Mouse (Mus musculus): ENCODE results near the gene Epas1. TPM values are rescaled to one million over a fixed set of nuclear protein-coding genes. Genes with fewer than 3 reads are reported as not detected.
A peak's percentile ranks its signal among the peaks of the same experiment; 100 is the strongest.

Gene Epas1
- polyA plus RNA-seq (2011; ENCODE audit: insufficient read length, low read depth, missing spikeins): 3.0 and 3.3 TPM in 2 replicates

DNA sequence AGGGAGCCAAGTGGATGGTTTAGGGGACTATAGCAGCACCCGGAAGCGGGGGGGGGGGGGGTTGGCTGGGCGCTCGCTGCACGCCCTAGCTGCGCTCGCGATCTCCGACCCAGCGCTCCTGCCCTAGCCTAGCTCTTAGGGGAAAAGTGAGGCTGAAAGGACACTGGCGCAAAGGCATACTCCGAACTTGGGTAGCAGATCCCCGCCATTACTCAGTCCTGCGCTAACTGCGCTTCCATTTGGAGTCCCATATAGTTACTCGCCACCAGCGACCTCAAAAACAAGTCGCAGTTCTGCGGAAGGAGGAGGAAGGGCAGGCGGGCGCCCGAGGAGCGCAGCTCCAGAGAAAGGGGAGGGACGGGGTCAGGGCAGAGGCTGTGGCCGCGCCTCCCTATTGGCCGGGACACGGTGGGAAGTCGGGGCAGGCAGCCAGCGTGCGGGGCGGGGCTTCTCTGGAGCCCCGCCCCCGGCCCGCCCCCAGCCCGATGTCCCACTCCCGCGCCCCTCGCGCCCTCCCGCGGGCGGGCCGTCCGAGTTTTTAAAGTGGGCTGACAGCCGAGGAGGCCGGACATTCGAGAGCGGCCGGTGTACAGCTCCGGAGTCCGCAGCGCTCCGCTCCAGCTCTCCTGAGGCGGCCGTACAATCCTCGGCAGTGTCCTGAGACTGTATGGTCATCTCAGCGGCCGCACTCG is at the start of gene Epas1:
Epas1 (plus strand) TSS at position 571 of the 692 bp plus-strand sequence.
- Histone ChIP-seq H3K4me3 (ENCODE audit: insufficient read depth, low read length) (peak within 1 kb of the TSS; percentile 81), H3K4me1 (ENCODE audit: control insufficient read depth, insufficient read depth, low read length) (peaks cover 2% of the 10 kb centered on the region), H3K27ac (ENCODE audit: insufficient read depth, low read length) (no peak within 1 kb of the TSS)
- TF ChIP-seq CTCF (IDR thresholded peaks at IDR 0.05; ENCODE audit: borderline replicate concordance, insufficient read depth, low read length): no peak
- TF ChIP-seq POLR2A (IDR thresholded peaks at IDR 0.05; ENCODE audit: low read depth, low read length): peak; percentile 36

DNA sequence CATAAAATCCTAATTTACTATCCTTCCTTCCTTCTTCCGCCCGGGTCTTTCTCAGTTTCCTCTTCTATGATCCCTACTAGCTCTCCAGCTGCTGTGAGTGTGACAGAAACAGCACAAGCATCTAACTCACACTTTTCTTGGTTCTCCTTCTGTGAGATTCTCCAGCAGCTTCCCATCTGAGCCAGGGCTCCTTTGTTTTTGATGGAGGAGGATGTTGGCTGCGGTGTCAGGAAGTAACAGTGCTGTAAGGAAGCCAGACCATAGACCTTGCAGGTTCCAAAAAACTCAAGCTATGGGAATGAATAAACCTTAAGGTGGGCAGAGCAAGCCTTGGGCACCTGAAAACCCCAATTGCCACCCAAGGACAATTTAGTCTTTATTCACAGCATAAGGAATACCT is 48.3 kb upstream of the Epas1 start:
- H3K4me1 ChIP-seq (ENCODE audit: control insufficient read depth, insufficient read depth, low read length): no peaks in the 10 kb centered on the region
- no peak overlapping the region for H3K27ac ChIP-seq (ENCODE audit: insufficient read depth, low read length)
- TF ChIP-seq POLR2A (IDR thresholded peaks at IDR 0.05; ENCODE audit: low read depth, low read length) (no peak), CTCF (IDR thresholded peaks at IDR 0.05; ENCODE audit: borderline replicate concordance, insufficient read depth, low read length) (no peak)
- H3K4me3 ChIP-seq (ENCODE audit: insufficient read depth, low read length): no peak overlapping the region

DNA sequence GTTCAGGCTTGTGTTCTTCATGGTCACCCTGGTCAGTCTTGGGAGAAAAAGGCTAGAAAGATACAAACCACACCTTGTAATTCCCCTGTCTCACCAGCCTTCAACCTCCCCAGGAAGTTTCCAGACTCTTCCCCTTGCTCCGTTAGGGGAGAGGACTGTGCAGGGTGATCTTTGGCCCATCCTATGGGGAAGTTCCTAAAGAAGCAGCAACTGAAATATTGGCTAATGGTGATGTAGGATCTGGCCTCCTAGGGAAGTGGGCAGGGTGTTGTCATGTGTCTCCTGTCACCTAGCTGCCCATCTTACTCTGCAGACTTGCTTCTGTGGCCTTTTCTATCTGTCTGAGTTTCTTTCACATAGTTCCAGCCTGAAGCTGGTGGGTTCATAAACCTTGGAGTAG is 47.0 kb upstream of the Epas1 start:
- no peaks in the 10 kb centered on the region for H3K4me1 ChIP-seq (ENCODE audit: control insufficient read depth, insufficient read depth, low read length)
- no peak for TF ChIP-seq POLR2A (IDR thresholded peaks at IDR 0.05; ENCODE audit: low read depth, low read length)
- TF ChIP-seq CTCF (IDR thresholded peaks at IDR 0.05; ENCODE audit: borderline replicate concordance, insufficient read depth, low read length): no peak
- H3K27ac ChIP-seq (ENCODE audit: insufficient read depth, low read length): no peak overlapping the region
- no peak overlapping the region for H3K4me3 ChIP-seq (ENCODE audit: insufficient read depth, low read length)

DNA sequence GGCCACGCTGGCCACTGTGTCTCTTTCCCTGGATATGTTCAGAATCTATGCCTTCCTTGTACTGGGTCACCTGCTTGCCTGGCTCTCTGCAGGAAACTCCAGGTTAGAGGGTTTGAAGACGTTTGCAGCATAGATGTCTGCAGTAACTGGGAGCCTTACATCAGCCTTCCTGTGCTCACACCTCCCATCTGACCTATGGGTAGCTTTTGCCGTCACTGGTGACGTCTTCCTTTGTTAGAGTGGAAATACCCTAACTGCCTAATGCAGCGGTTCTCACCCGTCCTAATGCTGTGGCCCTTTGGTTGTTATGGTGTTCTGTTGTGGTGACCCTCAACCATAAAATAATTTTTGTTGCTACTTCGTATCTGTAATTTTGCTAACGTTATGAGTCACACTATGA is 43.7 kb upstream of the Epas1 start:
- no peak overlapping the region for H3K4me3 ChIP-seq (ENCODE audit: insufficient read depth, low read length)

DNA sequence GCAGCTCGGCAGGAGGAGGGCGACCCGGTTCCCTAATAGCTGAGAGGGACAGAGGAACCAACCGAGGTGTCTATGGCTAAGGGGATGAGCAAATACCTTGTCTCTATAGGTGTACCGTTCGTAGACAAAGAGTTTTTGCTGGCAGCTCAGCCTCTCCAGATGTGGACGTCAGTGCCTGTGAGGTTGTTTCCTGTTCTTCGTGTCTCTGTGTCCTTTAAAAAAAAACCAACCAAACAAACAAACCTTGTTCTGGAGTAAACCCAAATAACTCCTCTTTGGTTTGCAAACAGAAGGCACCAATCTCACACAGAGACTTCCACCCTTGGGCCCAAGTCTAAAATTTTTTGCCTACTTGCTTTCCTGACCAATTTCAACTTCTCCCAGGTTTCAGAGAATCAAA is 43.1 kb upstream of the Epas1 start:
- no peak overlapping the region for H3K4me3 ChIP-seq (ENCODE audit: insufficient read depth, low read length)
- TF ChIP-seq CTCF (IDR thresholded peaks at IDR 0.05; ENCODE audit: borderline replicate concordance, insufficient read depth, low read length) (no peak), POLR2A (IDR thresholded peaks at IDR 0.05; ENCODE audit: low read depth, low read length) (no peak)
- no peaks in the 10 kb centered on the region for H3K4me1 ChIP-seq (ENCODE audit: control insufficient read depth, insufficient read depth, low read length)
- H3K27ac ChIP-seq (ENCODE audit: insufficient read depth, low read length): no peak overlapping the region

More for the DNA sequence above, 43.7 kb upstream of the Epas1 start:
- no peaks in the 10 kb centered on the region for H3K4me1 ChIP-seq (ENCODE audit: control insufficient read depth, insufficient read depth, low read length)
- TF ChIP-seq CTCF (IDR thresholded peaks at IDR 0.05; ENCODE audit: borderline replicate concordance, insufficient read depth, low read length) (no peak), POLR2A (IDR thresholded peaks at IDR 0.05; ENCODE audit: low read depth, low read length) (no peak)
- no peak overlapping the region for H3K27ac ChIP-seq (ENCODE audit: insufficient read depth, low read length)

DNA sequence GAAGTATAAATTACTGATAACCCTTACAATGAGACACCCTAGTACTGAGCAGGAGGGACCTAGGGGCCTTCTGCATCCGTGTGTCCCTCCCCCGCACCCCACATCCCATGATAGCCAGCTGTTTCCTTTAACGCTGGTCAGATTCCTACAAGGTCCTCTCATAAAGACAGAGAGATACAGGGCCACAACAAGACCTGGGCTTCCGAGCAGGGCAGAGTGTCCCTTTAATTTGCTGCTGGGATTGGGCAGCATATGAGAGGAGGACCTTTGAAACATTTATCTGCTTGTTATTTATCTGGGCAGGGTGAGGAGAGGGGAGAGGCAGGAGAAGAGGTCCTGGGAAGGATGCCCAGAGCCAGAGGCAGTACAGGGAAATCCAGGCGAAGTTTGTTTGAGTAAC is 41.6 kb upstream of the Epas1 start:
- H3K4me3 ChIP-seq (ENCODE audit: insufficient read depth, low read length): no peak overlapping the region
- no peaks in the 10 kb centered on the region for H3K4me1 ChIP-seq (ENCODE audit: control insufficient read depth, insufficient read depth, low read length)
- no peak overlapping the region for H3K27ac ChIP-seq (ENCODE audit: insufficient read depth, low read length)
- TF ChIP-seq CTCF (IDR thresholded peaks at IDR 0.05; ENCODE audit: borderline replicate concordance, insufficient read depth, low read length) (no peak), POLR2A (IDR thresholded peaks at IDR 0.05; ENCODE audit: low read depth, low read length) (no peak)

DNA sequence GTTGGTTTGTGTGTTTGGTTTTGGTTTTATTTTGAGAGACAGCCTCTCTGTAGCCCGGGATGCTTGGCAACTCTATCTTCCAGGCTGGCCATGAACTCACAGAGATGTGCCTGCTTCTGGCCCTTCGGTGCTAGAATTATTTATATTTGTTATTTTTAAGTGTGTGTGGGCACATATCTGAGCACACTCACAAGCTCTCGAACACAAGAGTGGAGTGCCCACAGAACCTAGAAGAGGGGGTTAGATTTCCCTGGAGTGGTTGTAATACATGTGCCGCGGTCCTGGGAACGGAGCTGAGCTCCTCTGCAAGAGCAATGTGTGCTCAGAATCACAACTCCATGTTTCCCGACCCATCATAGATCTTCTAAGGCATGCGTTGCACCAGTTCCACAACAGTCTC is 40.9 kb upstream of the Epas1 start:
- Histone ChIP-seq H3K27ac (ENCODE audit: insufficient read depth, low read length) (no peak overlapping the region), H3K4me3 (ENCODE audit: insufficient read depth, low read length) (no peak overlapping the region), H3K4me1 (ENCODE audit: control insufficient read depth, insufficient read depth, low read length) (no peaks in the 10 kb centered on the region)
- TF ChIP-seq CTCF (IDR thresholded peaks at IDR 0.05; ENCODE audit: borderline replicate concordance, insufficient read depth, low read length): no peak
- TF ChIP-seq POLR2A (IDR thresholded peaks at IDR 0.05; ENCODE audit: low read depth, low read length): no peak

DNA sequence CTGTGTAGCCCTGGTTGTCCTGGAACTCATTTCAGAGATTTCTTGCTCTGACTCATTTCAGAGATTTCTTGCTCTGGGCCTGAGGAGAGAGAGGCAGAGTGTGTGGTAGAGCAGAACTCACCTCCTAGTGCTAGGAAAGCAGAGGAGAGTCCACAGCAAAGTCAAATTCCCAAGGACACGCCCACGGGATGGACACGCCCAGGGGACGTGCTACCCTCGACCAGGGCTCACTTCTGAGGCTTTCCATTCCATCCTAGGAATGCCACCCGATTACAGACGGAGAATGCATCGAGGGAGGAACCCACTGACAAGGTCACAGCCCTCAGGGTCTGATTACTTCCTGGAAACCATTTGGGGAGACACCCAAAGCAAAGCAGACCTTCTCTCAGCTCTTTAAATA is 39.9 kb upstream of the Epas1 start:
- no peak overlapping the region for H3K4me3 ChIP-seq (ENCODE audit: insufficient read depth, low read length)
- H3K4me1 ChIP-seq (ENCODE audit: control insufficient read depth, insufficient read depth, low read length): no peaks in the 10 kb centered on the region
- H3K27ac ChIP-seq (ENCODE audit: insufficient read depth, low read length): no peak overlapping the region
- TF ChIP-seq CTCF (IDR thresholded peaks at IDR 0.05; ENCODE audit: borderline replicate concordance, insufficient read depth, low read length): no peak
- TF ChIP-seq POLR2A (IDR thresholded peaks at IDR 0.05; ENCODE audit: low read depth, low read length): no peak

DNA sequence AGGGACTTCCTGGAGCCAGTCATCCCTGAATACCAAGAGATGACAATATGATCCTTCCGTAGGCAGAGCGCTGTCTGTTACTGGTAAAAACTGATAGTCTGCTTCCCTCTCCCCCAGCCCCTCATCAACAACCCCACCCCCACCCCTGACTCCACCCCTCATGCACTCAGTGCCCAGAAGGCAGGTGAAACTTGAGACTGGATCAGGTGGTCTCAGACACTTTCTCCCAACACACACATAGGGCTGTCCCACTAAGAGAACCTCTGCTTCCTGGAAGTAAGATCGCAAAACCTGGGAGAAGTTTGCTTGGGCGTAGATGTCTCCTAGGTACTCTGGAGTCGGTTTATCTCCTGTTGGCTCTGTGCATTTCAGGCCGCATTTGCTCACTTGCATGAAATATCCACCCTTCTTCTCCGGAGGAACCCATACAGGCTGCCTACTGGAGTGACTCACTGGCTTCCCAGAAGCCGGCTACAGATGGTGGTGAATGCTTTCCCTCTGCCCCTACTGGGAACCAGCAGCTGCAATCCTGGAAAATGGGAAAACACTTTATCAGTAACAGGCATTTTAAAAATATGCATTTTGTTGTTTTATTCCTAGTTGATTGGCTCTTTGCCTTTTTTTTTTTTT is 28.6 kb upstream of the Epas1 start:
- H3K4me1 ChIP-seq (ENCODE audit: control insufficient read depth, insufficient read depth, low read length): peaks cover 5% of the 10 kb centered on the region
- no peak for TF ChIP-seq CTCF (IDR thresholded peaks at IDR 0.05; ENCODE audit: borderline replicate concordance, insufficient read depth, low read length)
- TF ChIP-seq POLR2A (IDR thresholded peaks at IDR 0.05; ENCODE audit: low read depth, low read length): no peak
- H3K27ac ChIP-seq (ENCODE audit: insufficient read depth, low read length): no peak overlapping the region
- no peak overlapping the region for H3K4me3 ChIP-seq (ENCODE audit: insufficient read depth, low read length)

DNA sequence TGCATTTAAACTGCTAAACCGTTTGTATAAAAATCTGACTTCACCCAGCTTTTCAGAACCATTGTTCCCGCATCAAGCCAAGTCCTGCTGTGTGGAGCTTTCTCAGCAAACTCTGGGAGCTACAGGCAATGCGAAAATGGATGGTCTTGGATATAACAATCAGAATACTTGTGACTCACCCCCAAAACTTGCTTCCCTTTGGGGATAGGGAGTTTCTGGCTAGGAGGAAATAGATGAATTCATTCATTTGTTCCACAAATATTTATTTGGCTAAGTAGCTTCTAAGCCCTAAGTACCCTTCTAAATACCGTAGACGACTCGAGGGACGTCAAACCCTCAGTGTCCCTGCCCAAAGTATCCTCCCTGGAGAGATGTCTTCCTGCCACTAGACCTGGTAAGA is 27.0 kb upstream of the Epas1 start:
- Histone ChIP-seq H3K4me3 (ENCODE audit: insufficient read depth, low read length) (no peak overlapping the region), H3K27ac (ENCODE audit: insufficient read depth, low read length) (no peak overlapping the region), H3K4me1 (ENCODE audit: control insufficient read depth, insufficient read depth, low read length) (peaks cover 5% of the 10 kb centered on the region)
- TF ChIP-seq CTCF (IDR thresholded peaks at IDR 0.05; ENCODE audit: borderline replicate concordance, insufficient read depth, low read length) (no peak), POLR2A (IDR thresholded peaks at IDR 0.05; ENCODE audit: low read depth, low read length) (no peak)

Data from embryonic fibroblast, embryonic 13.5 days (primary cell).